Mouse (Mus musculus) small intestine, adult 2 months (tissue): ENCODE data around the gene H2-M5. TPM values are rescaled to one million over a fixed set of nuclear protein-coding genes. Genes with fewer than 3 reads are reported as not detected.
"Not testable (repeated sequence)": the region's sequence is repeated elsewhere in the genome, so short reads cannot be mapped to it uniquely, and the experiment has no call there.

Source experiments
- H3K27ac ChIP-seq: fragments of 200-500 bp; 2 replicates; pipeline ENCODE4 v1.5.1; 2012; ENCODE audit warnings: low read depth, low read length, control low read depth, inconsistent platforms; ENCODE audit not compliant: insufficient read depth
- H3K27me3 ChIP-seq: fragments of 200-500 bp; 2 replicates; pipeline ENCODE4 v1.6.1; 2012; ENCODE audit warnings: mild to moderate bottlenecking, moderate library complexity, low read length, inconsistent platforms; ENCODE audit not compliant: control insufficient read depth, insufficient read depth
- H3K36me3 ChIP-seq: fragments of 200-500 bp; 2 replicates; pipeline ENCODE4 v1.6.1; 2012; ENCODE audit warnings: mild to moderate bottlenecking, low read length, control low read depth, inconsistent platforms; ENCODE audit not compliant: control insufficient read depth, insufficient read depth
- H3K4me1 ChIP-seq: fragments of 200-500 bp; 2 replicates; pipeline ENCODE4 v1.6.1; 2012; ENCODE audit warnings: low read length, inconsistent platforms, mixed read lengths; ENCODE audit not compliant: control insufficient read depth, insufficient read depth, insufficient read length
- H3K4me3 ChIP-seq: fragments of 200-500 bp; 2 replicates; pipeline ENCODE4 v1.5.1; 2012; ENCODE audit warnings: low read depth, mild to moderate bottlenecking, control low read depth, inconsistent platforms, low read length, moderate library complexity
- CTCF ChIP-seq: fragments of 200-500 bp; IDR thresholded peaks from 2 replicates; pipeline ENCODE4 v1.5.1; 2012; ENCODE audit warnings: low read depth, mild to moderate bottlenecking, control low read depth, inconsistent platforms, low read length, moderate library complexity, mixed read lengths; ENCODE audit not compliant: insufficient replicate concordance, insufficient read length; ENCODE audit errors: extremely low read depth
- POLR2A ChIP-seq: fragments of 200-500 bp; IDR thresholded peaks from 2 replicates; pipeline ENCODE4 v1.6.1; 2012; ENCODE audit warnings: low read depth, mild to moderate bottlenecking, control low read depth, inconsistent platforms, low read length, moderate library complexity
- WGBS: fragments of 180-500 bp; shearing (Covaris S2); methylation state at CpG from one replicate; pipeline ENCODE4 v1.1.7; 2018; 5-methylcytosine and 5-hydroxymethylcytosine counted together
- polyA plus RNA-seq: library from polyadenylated mRNA; depleted of rRNA; stranded (reverse); fragments of >200 nt; gene quantifications from 2 replicates; pipeline ENCODE4 v1.2.3, GENCODE M21; 2012; rRNA removed

Gene H2-M5
- 0.09 TPM in 1 of 2 replicates, not detected in the other for polyA plus RNA-seq

DNA sequence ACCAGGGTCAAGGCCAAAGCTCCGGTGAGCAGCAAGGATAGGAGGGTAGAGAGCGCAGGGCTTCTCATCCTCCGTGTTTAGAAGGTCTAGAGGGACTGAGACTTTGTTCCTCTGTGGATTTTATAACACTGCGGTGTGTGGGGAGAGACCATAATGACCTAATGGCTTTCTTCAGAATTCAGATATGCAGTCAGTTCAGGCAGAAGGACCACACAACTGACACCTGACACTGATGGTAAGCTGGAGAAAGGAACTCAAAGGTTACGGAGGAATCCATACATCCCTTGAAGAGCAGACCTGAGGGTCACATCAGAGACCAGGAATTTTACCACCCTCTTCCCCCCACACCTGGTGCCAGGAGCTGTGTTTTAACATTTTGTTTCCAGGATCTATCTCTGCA is at the start of gene H2-M5:
Gene H2-M5 (minus strand): TSS at position 101 of the 400 bp plus-strand sequence.
- Histone ChIP-seq H3K4me3 (no peak within 1 kb of the TSS), H3K36me3 (no peaks in the 10 kb centered on the region), H3K4me1 (peaks cover 3% of the 10 kb centered on the region; the same call in 1 of the 2 replicates), H3K27ac (no peak within 1 kb of the TSS), H3K27me3 (peaks cover 14% of the 10 kb centered on the region; the same call in 1 of the 2 replicates)
- TF ChIP-seq CTCF (no peak), POLR2A (no peak)
- 46% methylated on average over 5 of the region's 5 CpGs for WGBS

DNA sequence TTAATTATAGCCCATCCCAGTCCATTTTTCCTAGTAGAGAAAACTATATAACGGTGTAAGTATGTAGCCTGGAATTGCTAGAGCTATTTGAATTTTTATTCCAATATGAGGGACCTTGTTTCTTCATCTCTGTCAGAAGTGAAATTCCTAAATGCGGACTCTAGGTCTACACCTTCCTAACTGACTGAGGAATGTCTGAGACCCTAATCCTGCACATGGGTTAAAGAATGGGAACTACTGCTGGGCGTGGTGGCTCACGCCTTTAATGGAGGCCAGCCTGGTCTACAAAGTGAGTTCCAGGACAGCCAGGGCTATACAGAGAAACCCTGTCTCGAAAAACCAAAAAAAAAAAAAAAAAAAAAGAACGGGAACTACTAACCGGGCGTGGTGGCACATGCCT is 39.8 kb upstream of the H2-M5 start:
- H3K36me3 ChIP-seq, result no peaks in the 10 kb centered on the region
- H3K27me3 ChIP-seq, result no peaks in the 10 kb centered on the region
- WGBS, result 60% methylated on average over 8 of the region's 8 CpGs
- no peak for TF ChIP-seq POLR2A
- TF ChIP-seq CTCF, result no peak
- H3K4me1 ChIP-seq, result peaks cover 5% of the 10 kb centered on the region; the same call in 1 of the 2 replicates
- H3K4me3 ChIP-seq, result no peak overlapping the region
- H3K27ac ChIP-seq, result no peak overlapping the region

DNA sequence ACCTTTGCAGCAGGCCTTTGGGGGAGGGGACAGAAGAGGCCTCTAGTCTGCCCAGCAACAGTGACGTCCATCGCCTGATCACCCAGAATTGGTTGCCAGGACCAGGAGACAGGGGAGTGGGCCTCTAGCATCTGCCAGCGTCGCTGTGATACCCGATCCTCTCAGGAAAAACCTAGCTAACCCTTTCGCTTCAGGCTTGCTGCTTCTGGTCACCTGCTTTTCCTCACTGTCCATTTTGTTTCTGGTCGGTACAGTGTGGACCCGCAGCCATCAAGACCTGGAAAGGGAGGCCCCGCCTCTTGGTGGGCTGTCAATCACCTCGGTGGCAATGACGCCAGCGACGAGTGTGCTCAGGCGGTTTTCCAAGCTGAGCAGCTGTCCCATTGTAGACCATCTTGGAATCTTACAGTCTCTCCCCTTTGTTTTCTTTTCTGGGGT is 39.4 kb upstream of the H2-M5 start:
- TF ChIP-seq CTCF (no peak), POLR2A (no peak)
- Histone ChIP-seq H3K27ac (peak overlapping the region; percentile 68), H3K4me3 (peak overlapping the region; percentile 72), H3K36me3 (no peaks in the 10 kb centered on the region), H3K4me1 (peaks cover 5% of the 10 kb centered on the region; the same call in 1 of the 2 replicates), H3K27me3 (no peaks in the 10 kb centered on the region)
- under 1% methylated on average over 14 of the region's 14 CpGs for WGBS

DNA sequence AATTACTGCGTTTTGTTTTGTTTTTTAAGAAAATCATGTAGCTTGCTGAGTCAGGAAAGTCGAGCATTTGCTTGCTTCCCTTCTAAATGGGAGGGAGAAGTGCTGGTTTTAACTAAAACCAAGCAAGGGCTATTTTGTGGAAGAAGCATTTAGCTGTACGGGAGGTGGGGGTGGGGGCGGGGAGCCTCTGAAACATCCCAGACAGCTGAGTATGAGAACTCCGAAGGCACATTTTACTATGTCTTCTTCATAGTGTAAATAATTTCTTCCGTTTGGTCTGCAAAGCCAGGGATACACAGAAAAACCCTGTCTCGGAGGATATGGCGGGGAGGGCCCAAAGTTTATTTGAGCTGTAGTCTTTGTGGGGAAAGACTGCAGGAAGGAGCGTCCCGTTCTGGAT is 38.9 kb upstream of the H2-M5 start:
- Histone ChIP-seq H3K4me1 (peaks cover 5% of the 10 kb centered on the region; the same call in 1 of the 2 replicates), H3K27ac (no peak overlapping the region; the same call in 1 of the 2 replicates), H3K36me3 (no peaks in the 10 kb centered on the region), H3K4me3 (peak overlapping the region; percentile 72), H3K27me3 (no peaks in the 10 kb centered on the region)
- TF ChIP-seq CTCF (no peak), POLR2A (no peak)
- WGBS, result 39% methylated on average over 10 of the region's 10 CpGs

DNA sequence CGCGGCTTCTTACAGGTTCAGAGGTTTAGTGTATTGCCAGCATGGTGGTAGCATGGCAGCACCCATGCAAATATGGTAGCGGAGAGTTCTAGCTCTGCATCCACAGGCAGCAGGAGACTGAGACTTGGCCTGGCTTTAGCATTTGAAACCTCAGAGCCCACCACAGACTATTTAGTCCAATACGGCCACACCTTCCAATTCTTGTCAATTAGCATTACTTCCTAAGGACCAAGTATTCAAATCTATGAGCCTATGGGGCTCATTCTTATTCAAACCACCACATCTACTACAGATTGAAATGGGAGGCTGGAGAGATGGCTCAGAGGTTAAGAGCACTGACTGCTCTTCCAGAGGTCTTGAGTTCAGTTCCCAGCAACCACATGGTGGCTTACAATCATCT is 38.1 kb upstream of the H2-M5 start:
- 95% methylated on average over 4 of the region's 4 CpGs for WGBS
- no peak overlapping the region for H3K27ac ChIP-seq
- no peak overlapping the region for H3K4me3 ChIP-seq
- TF ChIP-seq CTCF (no peak), POLR2A (no peak)
- H3K4me1 ChIP-seq, result peaks cover 5% of the 10 kb centered on the region; the same call in 1 of the 2 replicates
- H3K36me3 ChIP-seq, result no peaks in the 10 kb centered on the region
- no peaks in the 10 kb centered on the region for H3K27me3 ChIP-seq

DNA sequence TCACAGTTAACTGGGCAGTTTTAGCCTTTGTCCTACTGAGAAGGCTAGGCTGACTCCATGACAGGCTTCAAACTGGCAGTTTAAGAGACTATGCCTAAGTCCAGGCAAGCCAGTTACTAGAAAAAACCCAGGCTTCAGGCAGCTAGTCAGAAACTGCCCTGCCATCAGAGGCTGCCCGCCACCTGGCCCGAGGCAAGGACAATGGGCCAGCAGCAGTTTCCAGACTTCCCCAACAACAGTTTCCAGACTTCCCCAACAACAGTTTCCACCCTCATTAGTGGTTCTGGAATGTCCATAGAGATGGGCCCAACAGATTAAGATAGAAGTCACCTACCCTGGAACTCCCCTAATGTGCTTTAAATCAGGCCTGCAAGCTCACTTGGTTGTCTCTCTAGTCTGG is 37.1 kb upstream of the H2-M5 start:
- H3K27ac ChIP-seq, result no peak overlapping the region
- H3K27me3 ChIP-seq, result no peaks in the 10 kb centered on the region
- H3K4me1 ChIP-seq, result peaks cover 5% of the 10 kb centered on the region; the same call in 1 of the 2 replicates
- H3K36me3 ChIP-seq, result no peaks in the 10 kb centered on the region
- no peak for TF ChIP-seq CTCF
- TF ChIP-seq POLR2A, result no peak
- no peak overlapping the region for H3K4me3 ChIP-seq
- WGBS, result 93% methylated on average over 2 of the region's 2 CpGs

DNA sequence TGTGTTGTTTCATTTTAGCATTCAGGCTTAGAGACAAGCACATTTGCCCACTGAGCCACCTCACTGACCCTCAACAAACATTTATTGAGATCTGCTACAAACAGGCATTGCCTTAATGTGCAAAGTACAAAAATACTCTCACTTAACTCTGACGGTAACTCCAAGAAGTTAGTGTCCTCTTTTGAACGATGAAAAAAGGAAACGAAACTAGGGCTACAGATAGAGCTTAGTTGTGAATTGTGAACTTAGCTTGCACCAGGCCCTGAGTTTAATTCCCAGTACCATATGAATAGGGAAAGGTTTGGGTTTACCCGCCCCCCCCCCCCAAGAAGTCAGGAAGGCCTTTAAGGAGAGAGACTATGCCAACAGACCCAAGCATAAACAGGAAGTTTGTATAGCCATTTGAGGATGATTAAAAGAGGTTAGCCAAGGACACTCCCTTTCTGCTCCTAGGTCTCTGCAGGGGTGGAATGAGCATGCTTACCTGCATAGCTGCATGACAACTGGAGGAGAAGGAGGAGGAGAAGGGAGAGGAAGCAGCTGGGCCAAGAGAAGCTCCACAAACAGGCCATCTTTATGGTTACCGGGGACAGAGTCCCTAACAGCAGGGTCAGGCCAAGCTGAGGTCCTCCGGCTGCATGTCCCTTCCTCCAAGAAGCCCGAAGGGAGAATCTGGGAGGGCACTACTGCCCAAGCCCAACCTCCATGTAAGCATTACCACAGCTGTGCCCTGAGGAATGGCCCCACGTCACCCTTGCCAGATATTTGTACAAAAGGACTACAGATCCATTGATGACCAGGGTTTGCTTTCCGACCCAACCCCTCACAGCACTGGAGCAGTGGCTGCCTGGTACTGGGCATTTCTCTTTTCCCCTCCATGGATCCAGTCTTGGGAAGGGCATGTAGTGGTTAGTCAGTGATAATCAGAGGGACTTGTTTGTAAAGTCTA is 33.6 kb upstream of the H2-M5 start, which contains the start of gene Mog:
Gene Mog (minus strand): TSS at position 771 of the 949 bp plus-strand sequence.
- Histone ChIP-seq H3K27me3 (no peaks in the 10 kb centered on the region), H3K27ac (no peak within 1 kb of the TSS), H3K4me3 (no peak within 1 kb of the TSS), H3K4me1 (no peaks in the 10 kb centered on the region), H3K36me3 (no peaks in the 10 kb centered on the region)
- WGBS, result 68% methylated on average over 9 of the region's 9 CpGs
- TF ChIP-seq POLR2A (no peak), CTCF (no peak)

DNA sequence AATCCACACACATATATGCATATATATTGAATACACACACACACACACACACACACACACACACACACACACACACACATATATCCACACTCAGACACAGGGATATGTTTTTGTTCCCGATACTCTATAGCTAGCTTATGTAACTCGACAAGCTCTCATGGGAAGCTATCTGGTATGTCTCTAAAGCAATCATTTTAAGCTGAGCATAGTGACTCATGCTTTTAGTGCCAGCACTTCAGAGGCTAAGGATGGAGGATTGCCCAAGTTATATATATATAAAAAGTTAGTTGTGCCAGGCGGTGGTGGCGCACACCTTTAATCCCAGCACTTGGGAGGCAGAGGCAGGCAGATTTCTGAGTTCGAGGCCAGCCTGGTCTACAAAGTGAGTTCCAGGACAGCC is 29.9 kb upstream of the H2-M5 start:
- H3K27me3 ChIP-seq, H3K27ac ChIP-seq, H3K4me1 ChIP-seq, H3K36me3 ChIP-seq, H3K4me3 ChIP-seq: not testable (repeated sequence)
- WGBS, result 88% methylated on average over 5 of the region's 5 CpGs
